Mouse (Mus musculus) layer of hippocampus, adult 2 months (tissue): ENCODE measurements at regions not wholly inside any gene's neighbourhood (a gene's known extent, or its start where the extent isn't known, plus 50 kb on each side); places are given as distances from the start of the nearest gene placed in this dataset.
A peak's percentile ranks its signal among the peaks of the same experiment; 100 is the strongest.

Experiments
- DNase-seq, 2 experiments: peaks; one replicate each; pipeline ENCODE4 v3.0.0; 2022; ENCODE audit warnings: low spot score in 2 of 2
- H3K27ac ChIP-seq: fragments of 200-600 bp; 2 replicates; pipeline ENCODE4 v1.8.1; 2022
- H3K4me3 ChIP-seq: fragments of 200-600 bp; 2 replicates; pipeline ENCODE4 v1.8.1; 2022; ENCODE audit warnings: mild to moderate bottlenecking
- CTCF ChIP-seq: fragments of 200-600 bp; conservative IDR thresholded peaks from 2 replicates; pipeline ENCODE4 v1.8.1; 2022; ENCODE audit warnings: antibody characterized with exemption, mild to moderate bottlenecking, moderate library complexity

GRCm38 (mm10) chr14:14525225-14525624, 124.1 kb downstream of the Olfr721-ps1 start:
- TF ChIP-seq CTCF, result no peak
- H3K4me3 ChIP-seq, result no peak overlapping the region
- no peak for DNase-seq
- no peak overlapping the region for H3K27ac ChIP-seq

- no peak for DNase-seq
- TF ChIP-seq CTCF, result no peak
- H3K27ac ChIP-seq, result no peak overlapping the region
- no peak overlapping the region for H3K4me3 ChIP-seq
These were observed 127.3 kb downstream of the Olfr721-ps1 start for GRCm38 (mm10) chr14:14528437-14528836.

- TF ChIP-seq CTCF, result no peak
- no peak for DNase-seq
- H3K4me3 ChIP-seq, result no peak overlapping the region
These were observed 140.1 kb downstream of the Olfr721-ps1 start for GRCm38 (mm10) chr14:14541206-14541605.

GRCm38 (mm10) chr14:14541705-14542104, 140.6 kb downstream of the Olfr721-ps1 start:
- TF ChIP-seq CTCF, result no peak
- Histone ChIP-seq H3K4me3 (no peak overlapping the region), H3K27ac (no peak overlapping the region)
- no peak for DNase-seq

More at GRCm38 (mm10) chr14:14541206-14541605, 140.1 kb downstream of the Olfr721-ps1 start:
- no peak overlapping the region for H3K27ac ChIP-seq

GRCm38 (mm10) chr14:14544236-14544635, 143.1 kb downstream of the Olfr721-ps1 start:
- no peak for TF ChIP-seq CTCF
- DNase-seq, result no peak
- Histone ChIP-seq H3K4me3 (no peak overlapping the region), H3K27ac (no peak overlapping the region)

- TF ChIP-seq CTCF, result no peak
- Histone ChIP-seq H3K27ac (no peak overlapping the region), H3K4me3 (no peak overlapping the region)
- no peak for DNase-seq
These were observed 149.9 kb upstream of the Slc4a7 start for GRCm38 (mm10) chr14:14552201-14552600.

GRCm38 (mm10) chr14:14574851-14575250, 127.2 kb upstream of the Slc4a7 start:
- H3K27ac ChIP-seq, result no peak overlapping the region
- TF ChIP-seq CTCF, result peak; percentile 29; the same call in 1 of the 2 replicates
- no peak for DNase-seq
- H3K4me3 ChIP-seq, result no peak overlapping the region

GRCm38 (mm10) chr14:14591939-14592338, 110.1 kb upstream of the Slc4a7 start:
- H3K27ac ChIP-seq, result no peak overlapping the region
- DNase-seq, result no peak
- TF ChIP-seq CTCF, result no peak
- H3K4me3 ChIP-seq, result no peak overlapping the region

- no peak overlapping the region for H3K27ac ChIP-seq
- no peak for DNase-seq
- H3K4me3 ChIP-seq, result no peak overlapping the region
- TF ChIP-seq CTCF, result no peak
These were observed 107.3 kb upstream of the Slc4a7 start for GRCm38 (mm10) chr14:14594753-14595152.

GRCm38 (mm10) chr14:14596057-14596809, 105.8 kb upstream of the Slc4a7 start:
- TF ChIP-seq CTCF, result no peak
- no peak for DNase-seq
- Histone ChIP-seq H3K4me3 (no peak overlapping the region), H3K27ac (no peak overlapping the region)

- no peak for DNase-seq
- no peak for TF ChIP-seq CTCF
- no peak overlapping the region for H3K27ac ChIP-seq
- H3K4me3 ChIP-seq, result no peak overlapping the region
These were observed 102.5 kb upstream of the Slc4a7 start for GRCm38 (mm10) chr14:14599586-14599985.

- H3K27ac ChIP-seq, result no peak overlapping the region
- DNase-seq, result no peak
- no peak for TF ChIP-seq CTCF
- no peak overlapping the region for H3K4me3 ChIP-seq
These were observed 102.1 kb upstream of the Slc4a7 start for GRCm38 (mm10) chr14:14599990-14600389.

GRCm38 (mm10) chr14:14603439-14603838, 98.6 kb upstream of the Slc4a7 start:
- TF ChIP-seq CTCF, result no peak
- Histone ChIP-seq H3K27ac (no peak overlapping the region), H3K4me3 (no peak overlapping the region)
- no peak for DNase-seq

GRCm38 (mm10) chr14:14607074-14607473, 95.0 kb upstream of the Slc4a7 start:
- TF ChIP-seq CTCF, result no peak
- H3K4me3 ChIP-seq, result no peak overlapping the region
- no peak overlapping the region for H3K27ac ChIP-seq
- no peak for DNase-seq

GRCm38 (mm10) chr14:14612245-14612644, 89.8 kb upstream of the Slc4a7 start:
- DNase-seq, result no peak
- Histone ChIP-seq H3K4me3 (no peak overlapping the region), H3K27ac (no peak overlapping the region)
- TF ChIP-seq CTCF, result no peak
